Mouse (Mus musculus): ENCODE measurements around the gene Nrxn3. TPM values are rescaled to one million over a fixed set of nuclear protein-coding genes. Genes with fewer than 3 reads are reported as not detected.
A peak's percentile ranks its signal among the peaks of the same experiment; 100 is the strongest.

The Nrxn3 gene
- polyA plus RNA-seq, 1 experiment: 0.19 TPM

GRCm38 (mm10) chr12:89504026-89504425 is 781.4 kb downstream of the Nrxn3 start:
- no peaks in the 10 kb centered on the region for H3K36me3 ChIP-seq (ENCODE audit: control insufficient read depth, insufficient read depth, low read length)
- H3K4me3 ChIP-seq (ENCODE audit: control insufficient read depth, insufficient read depth, low read length): no peak overlapping the region
- no peak for TF ChIP-seq CTCF (IDR thresholded peaks at IDR 0.05; ENCODE audit: borderline replicate concordance, control insufficient read depth, extremely low read depth, insufficient read depth, low read length, poor library complexity)
- TF ChIP-seq POLR2A (IDR thresholded peaks at IDR 0.05; ENCODE audit: control insufficient read depth, extremely low read depth, insufficient read depth, low read length, poor library complexity): no peak
- DNase-seq: no peak
- H3K27ac ChIP-seq (ENCODE audit: control insufficient read depth, insufficient read depth, low read length): no peak overlapping the region
- WGBS: 69% methylated on average over 3 of the region's 3 CpGs
- no peaks in the 10 kb centered on the region for H3K27me3 ChIP-seq (ENCODE audit: control insufficient read depth, insufficient read depth, low read length)
- no peaks in the 10 kb centered on the region for H3K4me1 ChIP-seq (replicated peaks; ENCODE audit: control insufficient read depth, insufficient read depth, low read length)

GRCm38 (mm10) chr12:89505121-89505764 is 782.6 kb downstream of the Nrxn3 start:
- WGBS: 53% methylated on average over 2 of the region's 2 CpGs

GRCm38 (mm10) chr12:89508970-89509369 is 786.3 kb downstream of the Nrxn3 start:
- Histone ChIP-seq H3K4me3 (ENCODE audit: control insufficient read depth, insufficient read depth, low read length) (no peak overlapping the region), H3K27ac (ENCODE audit: control insufficient read depth, insufficient read depth, low read length) (no peak overlapping the region), H3K27me3 (ENCODE audit: control insufficient read depth, insufficient read depth, low read length) (no peaks in the 10 kb centered on the region), H3K36me3 (ENCODE audit: control insufficient read depth, insufficient read depth, low read length) (no peaks in the 10 kb centered on the region), H3K4me1 (replicated peaks; ENCODE audit: control insufficient read depth, insufficient read depth, low read length) (no peaks in the 10 kb centered on the region)
- no peak for DNase-seq
- no peak for TF ChIP-seq POLR2A (IDR thresholded peaks at IDR 0.05; ENCODE audit: control insufficient read depth, extremely low read depth, insufficient read depth, low read length, poor library complexity)
- no peak for TF ChIP-seq CTCF (IDR thresholded peaks at IDR 0.05; ENCODE audit: borderline replicate concordance, control insufficient read depth, extremely low read depth, insufficient read depth, low read length, poor library complexity)

More at GRCm38 (mm10) chr12:89505121-89505764, 782.6 kb downstream of the Nrxn3 start:
- Histone ChIP-seq H3K27me3 (ENCODE audit: control insufficient read depth, insufficient read depth, low read length) (no peaks in the 10 kb centered on the region), H3K36me3 (ENCODE audit: control insufficient read depth, insufficient read depth, low read length) (no peaks in the 10 kb centered on the region), H3K27ac (ENCODE audit: control insufficient read depth, insufficient read depth, low read length) (no peak overlapping the region), H3K4me1 (replicated peaks; ENCODE audit: control insufficient read depth, insufficient read depth, low read length) (no peaks in the 10 kb centered on the region), H3K4me3 (ENCODE audit: control insufficient read depth, insufficient read depth, low read length) (no peak overlapping the region)
- DNase-seq: peak; percentile 11
- TF ChIP-seq POLR2A (IDR thresholded peaks at IDR 0.05; ENCODE audit: control insufficient read depth, extremely low read depth, insufficient read depth, low read length, poor library complexity) (no peak), CTCF (IDR thresholded peaks at IDR 0.05; ENCODE audit: borderline replicate concordance, control insufficient read depth, extremely low read depth, insufficient read depth, low read length, poor library complexity) (no peak)

GRCm38 (mm10) chr12:89513759-89514158 is 791.1 kb downstream of the Nrxn3 start:
- H3K27me3 ChIP-seq (ENCODE audit: control insufficient read depth, insufficient read depth, low read length): no peaks in the 10 kb centered on the region
- no peak for TF ChIP-seq POLR2A (IDR thresholded peaks at IDR 0.05; ENCODE audit: control insufficient read depth, extremely low read depth, insufficient read depth, low read length, poor library complexity)
- WGBS: 36% methylated on average over 7 of the region's 7 CpGs
- no peak overlapping the region for H3K4me3 ChIP-seq (ENCODE audit: control insufficient read depth, insufficient read depth, low read length)
- H3K27ac ChIP-seq (ENCODE audit: control insufficient read depth, insufficient read depth, low read length): no peak overlapping the region
- no peaks in the 10 kb centered on the region for H3K4me1 ChIP-seq (replicated peaks; ENCODE audit: control insufficient read depth, insufficient read depth, low read length)
- no peaks in the 10 kb centered on the region for H3K36me3 ChIP-seq (ENCODE audit: control insufficient read depth, insufficient read depth, low read length)
- peak; percentile 29 for DNase-seq

- Histone ChIP-seq H3K36me3 (ENCODE audit: control insufficient read depth, insufficient read depth, low read length) (no peaks in the 10 kb centered on the region), H3K27ac (ENCODE audit: control insufficient read depth, insufficient read depth, low read length) (no peak overlapping the region), H3K4me3 (ENCODE audit: control insufficient read depth, insufficient read depth, low read length) (no peak overlapping the region), H3K27me3 (ENCODE audit: control insufficient read depth, insufficient read depth, low read length) (no peaks in the 10 kb centered on the region), H3K4me1 (replicated peaks; ENCODE audit: control insufficient read depth, insufficient read depth, low read length) (no peaks in the 10 kb centered on the region)
- DNase-seq: no peak
- no peak for TF ChIP-seq CTCF (IDR thresholded peaks at IDR 0.05; ENCODE audit: borderline replicate concordance, control insufficient read depth, extremely low read depth, insufficient read depth, low read length, poor library complexity)
- 83% methylated on average over 6 of the region's 6 CpGs for WGBS
Observed at GRCm38 (mm10) chr12:89516046-89516445, 793.4 kb downstream of the Nrxn3 start.

DNA sequence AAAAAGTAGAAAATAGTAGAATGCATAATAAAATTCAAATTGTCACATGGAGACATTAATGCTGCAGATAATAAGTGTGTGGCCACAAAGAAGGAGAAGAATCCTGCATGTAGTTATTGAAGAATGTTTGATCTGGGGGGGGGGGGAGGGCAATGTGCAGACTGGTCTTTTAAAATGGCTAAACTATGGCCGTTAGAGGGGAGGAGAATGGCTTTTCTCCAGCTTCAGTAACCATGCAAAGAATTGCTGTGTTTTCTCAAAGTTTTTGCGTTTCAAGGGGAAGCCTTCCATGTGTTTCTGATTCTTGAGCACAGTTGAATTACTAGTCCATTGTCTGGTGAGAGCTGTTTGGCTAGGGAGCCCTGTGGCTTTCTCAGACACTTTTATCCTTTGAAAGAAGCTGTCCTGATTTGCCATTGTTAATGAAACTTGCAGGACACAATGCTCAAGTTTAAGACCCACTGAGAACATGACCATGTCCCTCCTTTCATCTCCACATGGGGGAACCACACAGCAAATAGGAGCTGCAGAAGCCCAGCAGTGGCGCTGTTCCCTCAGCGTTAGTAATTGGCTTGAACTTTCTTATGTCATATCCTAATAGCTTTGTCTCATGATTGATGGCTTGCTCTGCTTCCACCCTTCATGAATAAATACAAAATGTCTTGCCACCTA is 808.1 kb downstream of the Nrxn3 start:
- no peak overlapping the region for H3K27ac ChIP-seq (ENCODE audit: control insufficient read depth, insufficient read depth, low read length)
- TF ChIP-seq POLR2A (IDR thresholded peaks at IDR 0.05; ENCODE audit: control insufficient read depth, extremely low read depth, insufficient read depth, low read length, poor library complexity) (no peak), CTCF (IDR thresholded peaks at IDR 0.05; ENCODE audit: borderline replicate concordance, control insufficient read depth, extremely low read depth, insufficient read depth, low read length, poor library complexity) (no peak)
- no peaks in the 10 kb centered on the region for H3K4me1 ChIP-seq (replicated peaks; ENCODE audit: control insufficient read depth, insufficient read depth, low read length)
- no peak overlapping the region for H3K4me3 ChIP-seq (ENCODE audit: control insufficient read depth, insufficient read depth, low read length)
- H3K27me3 ChIP-seq (ENCODE audit: control insufficient read depth, insufficient read depth, low read length): no peaks in the 10 kb centered on the region
- 37% methylated on average over 4 of the region's 4 CpGs for WGBS
- no peak for DNase-seq
- H3K36me3 ChIP-seq (ENCODE audit: control insufficient read depth, insufficient read depth, low read length): no peaks in the 10 kb centered on the region

DNA sequence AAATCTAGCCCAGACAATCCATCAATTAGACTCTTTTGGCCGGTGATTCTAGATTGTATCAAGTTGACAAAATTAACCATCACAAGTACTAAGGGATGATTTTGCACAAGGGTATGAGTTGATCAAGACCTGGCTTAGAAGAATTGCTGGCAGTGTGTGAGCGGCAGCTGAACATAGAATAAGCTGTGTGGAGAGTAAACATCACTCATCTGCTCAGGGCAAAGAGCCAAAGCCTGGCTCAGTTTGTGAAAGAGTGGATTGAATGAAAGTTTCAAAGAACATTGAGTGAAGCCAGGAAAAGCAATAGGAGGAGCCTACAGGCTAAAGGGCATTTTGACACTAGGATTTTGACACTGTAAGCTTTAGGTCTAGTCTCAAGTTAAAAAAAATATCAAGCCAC is 828.6 kb downstream of the Nrxn3 start:
- no peak for TF ChIP-seq POLR2A (IDR thresholded peaks at IDR 0.05; ENCODE audit: control insufficient read depth, extremely low read depth, insufficient read depth, low read length, poor library complexity)
- TF ChIP-seq CTCF (IDR thresholded peaks at IDR 0.05; ENCODE audit: borderline replicate concordance, control insufficient read depth, extremely low read depth, insufficient read depth, low read length, poor library complexity): no peak
- H3K27me3 ChIP-seq (ENCODE audit: control insufficient read depth, insufficient read depth, low read length): no peaks in the 10 kb centered on the region
- no peak overlapping the region for H3K4me3 ChIP-seq (ENCODE audit: control insufficient read depth, insufficient read depth, low read length)
- 92% methylated on average over 2 of the region's 2 CpGs for WGBS
- H3K27ac ChIP-seq (ENCODE audit: control insufficient read depth, insufficient read depth, low read length): no peak overlapping the region
- no peaks in the 10 kb centered on the region for H3K4me1 ChIP-seq (replicated peaks; ENCODE audit: control insufficient read depth, insufficient read depth, low read length)
- DNase-seq: no peak
- H3K36me3 ChIP-seq (ENCODE audit: control insufficient read depth, insufficient read depth, low read length): no peaks in the 10 kb centered on the region

Measured in thymus, adult 2 months (tissue).